Mouse (Mus musculus): ENCODE data around the gene Serhl. TPM values are rescaled to one million over a fixed set of nuclear protein-coding genes. Genes with fewer than 3 reads are reported as not detected.
"Not testable (repeated sequence)": the region's sequence is repeated elsewhere in the genome, so short reads cannot be mapped to it uniquely, and the experiment has no call there.

Serhl gene
- polyA plus RNA-seq (2012; rRNA removed), result 51.2 and 133 TPM in 2 replicates

DNA sequence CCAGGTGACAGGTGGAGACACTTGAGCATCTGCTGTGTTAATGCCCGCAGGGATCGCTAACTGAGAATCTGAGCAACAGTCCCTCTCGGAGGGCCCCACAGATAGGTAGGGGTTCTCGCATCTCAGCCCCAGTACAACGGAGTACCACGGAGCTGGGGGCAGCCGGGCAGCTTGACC lies at the start of gene Serhl:
Gene Serhl (plus strand): TSS at position 78 of the 177 bp plus-strand sequence.
- TF ChIP-seq POLR2A (IDR thresholded peaks at IDR 0.05; ENCODE audit: low read depth, low read length) (no peak), CTCF (IDR thresholded peaks at IDR 0.05; ENCODE audit: extremely low read depth, insufficient read length, insufficient replicate concordance, low read depth, low read length) (no peak)
- Histone ChIP-seq H3K36me3 (ENCODE audit: control insufficient read depth, insufficient read depth, low read length) (no peaks in the 10 kb centered on the region), H3K27me3 (ENCODE audit: control insufficient read depth, insufficient read depth, low read length) (no peaks in the 10 kb centered on the region), H3K4me3 (ENCODE audit: low read depth, low read length) (no peak within 1 kb of the TSS), H3K4me1 (ENCODE audit: control insufficient read depth, insufficient read depth, insufficient read length, low read length) (peaks cover 14% of the 10 kb centered on the region), H3K27ac (ENCODE audit: insufficient read depth, low read depth, low read length) (peak within 1 kb of the TSS; percentile 74)
- WGBS, result 58% methylated on average over 7 of the region's 7 CpGs

DNA sequence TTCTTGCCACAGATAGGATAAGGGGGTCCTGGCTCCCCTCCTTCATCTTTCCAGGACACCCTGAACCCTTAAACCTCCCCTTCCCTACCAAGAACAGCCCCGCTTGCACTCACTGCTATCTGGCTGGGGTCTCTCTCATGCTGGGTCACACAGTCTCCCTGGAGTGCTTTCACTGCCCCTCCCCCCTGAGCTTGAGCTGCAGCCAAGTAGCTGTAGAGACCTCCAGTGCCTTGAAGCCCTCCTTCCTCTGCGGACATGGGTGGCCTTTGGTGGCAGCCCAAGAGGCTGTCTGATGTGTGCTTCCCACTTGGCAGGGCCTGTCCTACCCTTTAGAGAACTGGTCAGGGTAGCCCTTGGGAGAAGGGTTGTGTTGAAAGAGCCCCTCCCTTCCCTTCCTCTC lies 49.1 kb upstream of the Serhl start:
- WGBS, result 86% methylated on average over 2 of the region's 2 CpGs
- no peak overlapping the region for H3K4me3 ChIP-seq (ENCODE audit: low read depth, low read length)
- H3K36me3 ChIP-seq (ENCODE audit: control insufficient read depth, insufficient read depth, low read length), result no peaks in the 10 kb centered on the region
- peaks cover 45% of the 10 kb centered on the region for H3K4me1 ChIP-seq (ENCODE audit: control insufficient read depth, insufficient read depth, insufficient read length, low read length)
- no peak overlapping the region for H3K27ac ChIP-seq (ENCODE audit: insufficient read depth, low read depth, low read length)
- TF ChIP-seq CTCF (IDR thresholded peaks at IDR 0.05; ENCODE audit: extremely low read depth, insufficient read length, insufficient replicate concordance, low read depth, low read length) (no peak), POLR2A (IDR thresholded peaks at IDR 0.05; ENCODE audit: low read depth, low read length) (no peak)
- no peaks in the 10 kb centered on the region for H3K27me3 ChIP-seq (ENCODE audit: control insufficient read depth, insufficient read depth, low read length)

DNA sequence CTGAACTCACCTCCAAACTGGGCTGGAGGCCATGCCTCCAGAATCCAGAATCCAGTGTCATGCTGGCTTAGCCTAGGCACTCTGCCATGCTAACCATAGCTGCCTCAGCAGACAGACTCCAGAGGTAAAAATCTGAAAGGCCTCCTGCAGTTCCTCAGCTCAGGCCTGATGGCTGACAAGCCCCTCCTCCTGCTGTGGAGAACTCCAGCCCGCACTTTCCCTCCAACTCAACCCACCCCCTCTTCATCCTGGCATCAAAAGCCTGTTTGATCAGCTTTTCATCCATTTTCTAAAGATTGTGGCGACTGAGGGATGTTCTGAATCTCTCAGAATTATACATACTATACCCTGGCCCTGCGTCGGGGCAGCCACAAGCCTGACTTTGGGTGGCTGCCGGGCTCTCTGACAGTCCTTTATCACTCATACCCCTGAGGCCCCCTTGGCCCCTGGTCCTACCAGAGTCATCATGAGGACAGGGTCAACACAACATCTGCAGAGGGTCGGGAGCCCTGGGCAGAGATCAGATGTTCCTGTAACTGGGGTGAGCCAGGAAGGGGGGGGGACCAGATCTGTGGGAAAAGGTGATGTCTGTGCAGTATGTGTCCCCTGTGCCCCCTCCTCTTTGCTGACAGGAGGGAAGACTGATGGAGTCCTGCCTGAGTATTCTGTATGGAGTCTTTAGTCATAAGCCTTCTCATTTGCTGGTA lies 46.5 kb upstream of the Serhl start:
- Histone ChIP-seq H3K4me1 (ENCODE audit: control insufficient read depth, insufficient read depth, insufficient read length, low read length) (peaks cover 42% of the 10 kb centered on the region), H3K36me3 (ENCODE audit: control insufficient read depth, insufficient read depth, low read length) (no peaks in the 10 kb centered on the region), H3K27ac (ENCODE audit: insufficient read depth, low read depth, low read length) (peak overlapping the region; percentile 68), H3K27me3 (ENCODE audit: control insufficient read depth, insufficient read depth, low read length) (no peaks in the 10 kb centered on the region), H3K4me3 (ENCODE audit: low read depth, low read length) (no peak overlapping the region)
- TF ChIP-seq CTCF (IDR thresholded peaks at IDR 0.05; ENCODE audit: extremely low read depth, insufficient read length, insufficient replicate concordance, low read depth, low read length) (no peak), POLR2A (IDR thresholded peaks at IDR 0.05; ENCODE audit: low read depth, low read length) (no peak)
- 42% methylated on average over 6 of the region's 6 CpGs for WGBS

- Histone ChIP-seq H3K4me1 (ENCODE audit: control insufficient read depth, insufficient read depth, insufficient read length, low read length) (peaks cover 38% of the 10 kb centered on the region), H3K4me3 (ENCODE audit: low read depth, low read length) (no peak overlapping the region), H3K36me3 (ENCODE audit: control insufficient read depth, insufficient read depth, low read length) (no peaks in the 10 kb centered on the region), H3K27ac (ENCODE audit: insufficient read depth, low read depth, low read length) (peak overlapping the region; percentile 68), H3K27me3 (ENCODE audit: control insufficient read depth, insufficient read depth, low read length) (no peaks in the 10 kb centered on the region)
- 54% methylated on average over 22 of the region's 22 CpGs for WGBS
- no peak for TF ChIP-seq CTCF (IDR thresholded peaks at IDR 0.05; ENCODE audit: extremely low read depth, insufficient read length, insufficient replicate concordance, low read depth, low read length)
Measured at GRCm38 (mm10) chr15:83043362-83043708, 46.0 kb upstream of the Serhl start.

DNA sequence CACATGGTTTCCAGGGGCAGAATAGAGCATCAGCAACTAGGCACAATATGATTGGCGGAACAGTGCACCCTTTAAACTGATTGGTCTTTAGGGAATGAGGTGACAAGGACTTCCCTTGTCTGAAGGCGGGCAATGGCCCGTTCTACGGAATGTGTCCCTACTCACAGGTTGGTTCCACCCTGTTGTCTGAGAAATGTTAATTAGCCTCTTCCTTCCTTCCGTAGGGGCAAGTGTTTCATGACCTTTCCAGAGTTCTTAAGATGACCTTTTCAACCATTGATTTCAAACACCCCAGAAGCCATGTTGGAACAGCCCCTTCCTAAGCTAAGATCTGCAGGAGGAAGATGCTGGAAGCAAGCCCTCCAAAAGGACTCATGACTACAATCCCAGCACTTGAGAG lies 43.7 kb upstream of the Serhl start:
- WGBS, result 94% methylated on average over 5 of the region's 5 CpGs
- H3K36me3 ChIP-seq (ENCODE audit: control insufficient read depth, insufficient read depth, low read length); H3K27ac ChIP-seq (ENCODE audit: insufficient read depth, low read depth, low read length); H3K27me3 ChIP-seq (ENCODE audit: control insufficient read depth, insufficient read depth, low read length); H3K4me3 ChIP-seq (ENCODE audit: low read depth, low read length): not testable (repeated sequence)
- H3K4me1 ChIP-seq (ENCODE audit: control insufficient read depth, insufficient read depth, insufficient read length, low read length), result peaks cover 18% of the 10 kb centered on the region

GRCm38 (mm10) chr15:83046308-83046707 lies 43.0 kb upstream of the Serhl start:
- TF ChIP-seq CTCF (IDR thresholded peaks at IDR 0.05; ENCODE audit: extremely low read depth, insufficient read length, insufficient replicate concordance, low read depth, low read length) (peak; percentile 44; the same call in 1 of the 2 replicates), POLR2A (IDR thresholded peaks at IDR 0.05; ENCODE audit: low read depth, low read length) (no peak)
- Histone ChIP-seq H3K4me3 (ENCODE audit: low read depth, low read length) (no peak overlapping the region), H3K4me1 (ENCODE audit: control insufficient read depth, insufficient read depth, insufficient read length, low read length) (peaks cover 18% of the 10 kb centered on the region), H3K27me3 (ENCODE audit: control insufficient read depth, insufficient read depth, low read length) (no peaks in the 10 kb centered on the region), H3K27ac (ENCODE audit: insufficient read depth, low read depth, low read length) (no peak overlapping the region), H3K36me3 (ENCODE audit: control insufficient read depth, insufficient read depth, low read length) (no peaks in the 10 kb centered on the region)
- WGBS, result 98% methylated on average over 3 of the region's 3 CpGs

- H3K4me3 ChIP-seq (ENCODE audit: low read depth, low read length), result no peak overlapping the region
- H3K36me3 ChIP-seq (ENCODE audit: control insufficient read depth, insufficient read depth, low read length), result no peaks in the 10 kb centered on the region
- peaks cover 18% of the 10 kb centered on the region for H3K4me1 ChIP-seq (ENCODE audit: control insufficient read depth, insufficient read depth, insufficient read length, low read length)
- TF ChIP-seq CTCF (IDR thresholded peaks at IDR 0.05; ENCODE audit: extremely low read depth, insufficient read length, insufficient replicate concordance, low read depth, low read length) (no peak), POLR2A (IDR thresholded peaks at IDR 0.05; ENCODE audit: low read depth, low read length) (no peak)
- H3K27me3 ChIP-seq (ENCODE audit: control insufficient read depth, insufficient read depth, low read length), result no peaks in the 10 kb centered on the region
- no peak overlapping the region for H3K27ac ChIP-seq (ENCODE audit: insufficient read depth, low read depth, low read length)
- WGBS, result 81% methylated on average over 7 of the region's 7 CpGs
Measured at GRCm38 (mm10) chr15:83046730-83047129, 42.6 kb upstream of the Serhl start.

Measured in small intestine, adult 2 months (tissue).